Mouse (Mus musculus): ENCODE measurements around the gene Dph5. TPM values are rescaled to one million over a fixed set of nuclear protein-coding genes. Genes with fewer than 3 reads are reported as not detected.
A peak's percentile ranks its signal among the peaks of the same experiment; 100 is the strongest.
"Not testable (repeated sequence)": the region's sequence is repeated elsewhere in the genome, so short reads cannot be mapped to it uniquely, and the experiment has no call there.

Dph5 gene
- total RNA-seq, 2 experiments from 2014 or later: 6.5 to 6.9 TPM

DNA sequence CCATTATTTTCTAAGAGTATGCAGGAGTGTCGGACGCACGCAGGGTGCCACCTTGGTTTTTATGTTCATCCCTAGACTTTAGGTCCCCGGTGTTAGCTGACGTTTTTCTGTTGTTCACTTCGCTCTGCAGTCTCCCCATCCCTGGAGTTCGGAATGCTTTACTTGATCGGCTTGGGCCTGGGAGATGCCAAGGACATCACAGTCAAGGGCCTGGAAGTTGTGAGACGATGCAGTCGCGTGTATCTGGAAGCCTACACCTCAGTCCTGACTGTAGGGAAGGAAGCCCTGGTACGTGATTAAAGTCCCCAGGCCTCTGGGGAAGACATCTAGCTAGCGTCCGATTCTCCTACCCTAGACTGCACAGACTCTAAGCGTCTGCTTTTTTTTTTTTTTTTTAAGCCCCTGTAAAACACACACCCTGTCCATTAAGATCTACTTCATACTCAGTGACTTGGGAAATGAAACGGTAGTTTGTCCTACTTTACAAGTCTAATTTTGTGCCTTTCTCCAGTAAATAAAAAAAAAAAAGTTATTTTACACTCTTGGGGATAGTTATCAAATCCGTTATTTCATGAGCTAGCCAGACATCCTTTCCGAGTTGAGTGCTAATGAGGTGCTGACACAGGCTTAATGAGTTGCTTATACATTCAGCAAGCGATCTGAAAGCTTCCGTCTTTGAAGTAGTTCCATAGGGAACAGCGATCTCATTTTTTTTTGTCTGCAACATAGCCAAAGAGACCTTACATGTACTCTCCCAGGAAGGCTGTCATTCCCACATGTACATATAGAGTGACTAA lies 871 bp downstream of the Dph5 start:
- intact Hi-C loops (cut with DNase I): loop anchor here (5.0 kb wide), 1 partner anchor 226 kb away; no protein-coding TSS in a partner anchor

GRCm38 (mm10) chr3:115892341-115892740 lies 4.7 kb downstream of the Dph5 start:
- intact Hi-C loops (cut with DNase I): no loop called here
- DNase-seq: no peak

More for the DNA sequence above, 871 bp downstream of the Dph5 start:
- DNase-seq: no peak

GRCm38 (mm10) chr3:115893166-115893565 lies 5.5 kb downstream of the Dph5 start:
- intact Hi-C loops (cut with DNase I): no loop called here
- DNase-seq: no peak

DNA sequence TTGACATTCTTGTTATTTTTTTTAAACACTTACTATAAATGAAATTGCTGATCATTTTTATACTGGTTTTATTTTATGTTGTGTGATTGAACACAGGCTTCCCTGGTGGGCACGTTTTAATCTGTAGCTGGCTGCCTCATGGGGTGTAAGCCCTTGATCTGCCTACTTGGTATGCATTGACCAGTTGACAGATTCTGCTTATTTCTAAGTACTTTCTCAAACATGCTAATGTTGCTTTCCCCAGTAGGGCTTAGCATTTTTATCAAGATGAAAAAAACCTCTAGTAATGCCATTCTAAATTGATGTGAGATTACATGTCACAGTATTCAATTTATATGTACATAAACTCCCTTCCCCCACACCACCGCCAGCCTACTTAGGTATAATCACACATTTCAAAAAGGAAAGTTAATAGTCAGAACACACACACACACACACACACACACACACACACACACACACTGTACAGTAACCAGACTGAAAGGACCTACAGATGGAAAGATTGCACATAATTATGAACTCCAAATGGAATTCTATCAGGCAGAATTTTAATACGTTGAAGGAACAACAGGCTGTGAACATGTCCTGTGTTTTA lies 10.8 kb downstream of the Dph5 start:
- no peak for DNase-seq
- intact Hi-C loops (cut with DNase I): no loop called here

- intact Hi-C loops (cut with DNase I): no loop called here
- DNase-seq: no peak
Measured at GRCm38 (mm10) chr3:115902301-115902956, 14.8 kb downstream of the Dph5 start.

DNA sequence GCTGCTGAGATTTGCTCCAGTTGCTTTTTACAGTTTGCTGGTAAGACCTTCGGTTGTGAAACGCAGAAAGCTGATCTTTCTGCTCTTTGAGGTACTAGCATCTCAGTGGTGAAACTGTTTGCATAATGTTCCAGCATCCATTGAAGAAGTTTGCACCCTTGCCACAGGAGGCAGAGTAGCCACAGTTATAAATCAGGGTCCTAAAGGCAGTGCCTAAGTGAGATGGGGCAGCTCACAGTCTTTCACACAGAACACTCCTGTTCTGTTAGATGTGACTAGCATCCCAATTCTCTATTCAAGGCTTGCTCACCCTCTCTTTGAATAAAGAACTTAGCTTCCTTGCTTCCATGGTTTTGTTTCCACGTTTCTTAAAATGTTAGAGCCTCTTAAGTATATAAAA lies 17.4 kb downstream of the Dph5 start:
- intact Hi-C loops (cut with DNase I): no loop called here
- DNase-seq: no peak

DNA sequence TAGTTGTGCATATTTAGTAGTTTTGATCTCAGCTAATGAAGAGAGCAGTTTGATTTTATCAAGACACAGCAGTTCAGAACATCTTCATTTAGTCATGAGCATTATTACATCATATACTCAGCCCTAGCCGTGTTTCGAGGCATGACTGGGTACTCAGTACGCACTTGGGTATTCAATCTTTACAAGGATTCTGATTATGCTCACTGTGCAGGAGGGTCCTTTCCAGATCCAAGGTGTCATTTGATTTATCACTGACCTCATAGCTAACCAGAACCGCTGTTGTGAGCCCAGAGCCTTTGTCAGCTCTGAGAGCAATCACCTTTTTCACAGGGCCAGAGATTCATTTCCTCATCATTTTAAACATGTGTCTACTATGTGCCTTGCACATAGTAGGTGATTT lies 17.9 kb downstream of the Dph5 start:
- intact Hi-C loops (cut with DNase I): no loop called here
- no peak for DNase-seq

DNA sequence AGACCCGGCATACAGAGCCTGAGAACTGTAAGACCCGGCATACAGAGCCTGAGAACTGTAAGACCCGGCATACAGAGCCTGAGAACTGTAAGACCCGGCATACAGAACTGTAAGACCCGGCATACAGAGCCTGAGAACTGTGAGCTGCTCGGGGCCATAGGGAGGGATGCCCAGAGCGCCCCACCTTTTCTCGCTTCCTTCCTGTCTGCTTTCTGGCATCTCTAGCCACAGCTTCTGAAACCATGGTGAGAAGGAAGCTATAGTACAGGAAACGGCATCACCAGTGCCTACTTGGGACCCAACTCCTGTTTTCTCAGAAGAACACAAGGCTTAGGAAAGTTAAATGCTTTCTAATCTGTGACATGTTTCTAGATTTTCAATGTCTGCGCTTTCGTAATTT lies 19.8 kb downstream of the Dph5 start:
- intact Hi-C loops (cut with DNase I); DNase-seq: not testable (repeated sequence)

GRCm38 (mm10) chr3:115924401-115925190 lies 37.0 kb downstream of the Dph5 start:
- peak in 1 of 2 experiments; percentile 10 for DNase-seq

DNA sequence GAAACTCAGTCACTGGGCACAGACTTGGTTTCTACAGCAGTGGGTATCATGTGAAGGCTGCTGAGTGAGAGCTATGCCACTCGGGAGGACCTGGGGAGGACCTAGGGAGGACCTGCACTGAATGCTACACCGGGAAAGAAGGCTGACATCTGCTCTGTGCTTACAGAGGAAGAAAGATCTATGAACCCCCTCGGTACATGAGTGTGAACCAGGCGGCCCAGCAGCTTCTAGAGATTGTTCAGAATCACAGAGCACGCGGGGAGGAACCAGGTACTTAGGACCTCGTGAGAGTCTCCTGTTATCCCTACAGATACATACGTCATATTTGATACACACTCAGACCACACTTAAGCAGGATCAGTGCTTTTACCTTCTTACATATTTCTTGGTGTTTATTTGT lies 38.9 kb downstream of the Dph5 start:
- intact Hi-C loops (cut with DNase I): no loop called here
- no peak for DNase-seq

More at GRCm38 (mm10) chr3:115924401-115925190, 37.0 kb downstream of the Dph5 start:
- intact Hi-C loops (cut with DNase I): no loop called here

- DNase-seq: no peak
Measured at GRCm38 (mm10) chr3:115931701-115932100, 44.1 kb downstream of the Dph5 start.

GRCm38 (mm10) chr3:115933293-115934186 lies 45.9 kb downstream of the Dph5 start:
- no peak for DNase-seq
- intact Hi-C loops (cut with DNase I): no loop called here

More at GRCm38 (mm10) chr3:115931701-115932100, 44.1 kb downstream of the Dph5 start:
- intact Hi-C loops (cut with DNase I): no loop called here

GRCm38 (mm10) chr3:115936734-115937599 lies 49.3 kb downstream of the Dph5 start:
- intact Hi-C loops (cut with DNase I): loop anchor here (2.0 to 5.0 kb wide), 3 partner anchors 42 to 276 kb away; no protein-coding TSS in a partner anchor
- peak; percentile 42 to 73 for DNase-seq

GRCm38 (mm10) chr3:115937807-115938206 lies 50.2 kb downstream of the Dph5 start:
- intact Hi-C loops (cut with DNase I): loop anchor here (2.0 to 5.0 kb wide), 3 partner anchors 41 to 277 kb away; no protein-coding TSS in a partner anchor
- DNase-seq: no peak

GRCm38 (mm10) chr3:115940510-115940909 lies 52.9 kb downstream of the Dph5 start:
- no peak for DNase-seq
- intact Hi-C loops (cut with DNase I): no loop called here

GRCm38 (mm10) chr3:115941464-115941863 lies 53.8 kb downstream of the Dph5 start:
- DNase-seq: no peak
- intact Hi-C loops (cut with DNase I): no loop called here

DNA sequence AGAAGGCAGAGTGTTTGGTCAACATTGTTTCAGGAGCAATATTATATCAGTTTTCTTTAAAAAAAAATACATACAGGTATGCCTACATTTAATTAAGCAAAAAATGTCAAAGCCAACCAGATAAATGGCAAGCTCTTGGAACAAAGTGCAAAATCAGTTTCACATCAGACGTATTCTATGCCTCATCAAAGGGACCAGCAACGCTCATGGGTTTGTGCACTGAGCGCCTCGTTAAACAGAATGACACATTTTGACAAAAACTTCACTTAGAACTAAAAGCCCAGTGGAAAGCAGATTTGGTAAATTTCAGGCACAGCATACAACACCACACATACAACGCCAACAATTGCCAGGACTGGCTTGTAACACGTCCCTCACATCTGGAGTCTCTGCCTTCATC lies 56.7 kb downstream of the Dph5 start:
- intact Hi-C loops (cut with DNase I): no loop called here
- DNase-seq: no peak

GRCm38 (mm10) chr3:115946272-115946671 lies 58.6 kb downstream of the Dph5 start:
- DNase-seq: no peak
- intact Hi-C loops (cut with DNase I): no loop called here

All from heart, postnatal 36 days (tissue).